Mouse (Mus musculus) C2C12 (cell line): ENCODE measurements around the gene Actg2. TPM values are rescaled to one million over a fixed set of nuclear protein-coding genes. Genes with fewer than 3 reads are reported as not detected.

ENCODE experiments used
- H3K27me3 ChIP-seq: one replicate; pipeline ENCODE4 v1.6.1; 2011; ENCODE audit not compliant: control insufficient read depth, insufficient read depth, insufficient read length
- H3K36me3 ChIP-seq: one replicate; pipeline ENCODE4 v1.6.1; 2011; ENCODE audit not compliant: control insufficient read depth, insufficient read depth
- H3K4me3 ChIP-seq: one replicate; pipeline ENCODE4 v1.5.1; 2011; ENCODE audit warnings: mild to moderate bottlenecking, control low read depth; ENCODE audit not compliant: poor library complexity, insufficient read depth, severe bottlenecking
- H3K79me2 ChIP-seq: one replicate; pipeline ENCODE4 v1.6.1; 2011; ENCODE audit not compliant: control insufficient read depth, insufficient read depth
- H3K79me3 ChIP-seq: one replicate; pipeline ENCODE4 v1.6.1; 2011; ENCODE audit warnings: low read depth, control low read depth
- H3ac ChIP-seq: one replicate; pipeline ENCODE3; 2011; ENCODE audit warnings: low read depth; ENCODE audit not compliant: control insufficient read depth, insufficient read length
- CEBPB ChIP-seq: IDR thresholded peaks from one replicate; pipeline ENCODE4 v1.6.1; 2011; ENCODE audit warnings: low read depth, mild to moderate bottlenecking, control low read depth, moderate library complexity
- CTCF ChIP-seq: IDR thresholded peaks from one replicate; pipeline ENCODE4 v1.5.1; 2011; ENCODE audit not compliant: control insufficient read depth, insufficient read depth, insufficient read length
- FOSL1 ChIP-seq: IDR thresholded peaks from one replicate; pipeline ENCODE4 v1.8.0; 2011; ENCODE audit warnings: mild to moderate bottlenecking, low read length; ENCODE audit not compliant: poor library complexity, insufficient read depth, severe bottlenecking
- MAX ChIP-seq: IDR thresholded peaks from one replicate; pipeline ENCODE4 v1.6.1; 2011; ENCODE audit warnings: mild to moderate bottlenecking, control low read depth
- MYOD1 ChIP-seq: IDR thresholded peaks from one replicate; pipeline ENCODE4 v1.6.1; 2011; ENCODE audit warnings: low read depth; ENCODE audit not compliant: control insufficient read depth, insufficient read length
- MYOG ChIP-seq: IDR thresholded peaks from one replicate; pipeline ENCODE4 v1.6.1; 2011; ENCODE audit not compliant: control insufficient read depth, insufficient read length; ENCODE audit errors: extremely low read depth
- USF1 ChIP-seq: IDR thresholded peaks from one replicate; pipeline ENCODE4 v1.6.1; 2011; ENCODE audit warnings: low read depth, mild to moderate bottlenecking, control low read depth, moderate library complexity
- polyA plus RNA-seq: library from polyadenylated mRNA; unstranded; fragments of >200 nt; fragmentation: generic; extraction: Trizol; gene quantifications from one replicate; pipeline ENCODE4 v1.2.1, GENCODE M21; 2012; ENCODE audit warnings: missing spikeins

Gene Actg2
- polyA plus RNA-seq, 1 experiment = 341 TPM

DNA sequence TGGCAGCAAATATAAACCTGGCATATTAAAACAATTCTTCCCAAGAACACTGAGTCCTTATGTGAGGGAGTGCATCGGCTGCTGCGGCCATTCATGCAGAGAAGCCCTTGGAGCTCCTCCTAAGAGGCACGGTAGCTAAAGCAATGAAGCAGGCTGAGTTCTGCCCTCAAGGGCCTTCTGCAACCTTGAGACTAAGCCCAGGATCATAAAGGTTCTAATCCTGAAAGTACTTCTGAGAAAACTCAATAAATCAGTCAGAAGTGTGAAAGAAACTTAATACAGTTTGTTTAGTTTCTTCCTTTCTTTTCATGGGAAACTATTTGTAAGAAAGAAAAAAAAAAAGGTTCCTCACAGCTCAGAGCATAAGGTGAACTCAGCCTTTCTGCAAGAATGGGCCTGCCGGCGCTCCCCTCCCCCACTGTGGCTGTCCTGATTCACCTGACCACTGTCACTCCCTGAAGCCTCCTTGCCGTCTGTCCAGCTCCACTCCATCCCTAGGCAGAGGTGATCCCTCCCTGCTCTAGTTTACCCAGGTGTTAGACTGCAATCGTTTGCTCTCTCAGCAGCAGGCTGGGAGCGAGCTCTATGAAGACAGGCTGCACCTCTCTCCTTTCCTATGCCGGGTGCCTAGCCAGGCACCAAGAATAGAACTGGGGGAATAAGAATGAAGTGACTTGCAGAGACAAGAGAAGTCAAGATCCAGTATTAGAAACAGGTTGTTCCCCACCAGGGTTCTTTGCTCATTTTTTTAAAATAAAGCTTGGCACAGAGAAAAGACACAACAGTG, 34.3 kb downstream of the Actg2 start:
- Histone ChIP-seq H3K79me2 (peaks cover 50% of the 10 kb centered on the region), H3K36me3 (peaks cover 3% of the 10 kb centered on the region), H3K27me3 (no peaks in the 10 kb centered on the region), H3K79me3 (peaks cover 6% of the 10 kb centered on the region), H3K4me3 (no peak overlapping the region), H3ac (no peak overlapping the region)
- no peak for TF ChIP-seq CEBPB
- TF ChIP-seq MAX = no peak
- TF ChIP-seq FOSL1 = no peak
- TF ChIP-seq MYOD1 = no peak
- no peak for TF ChIP-seq CTCF
- no peak for TF ChIP-seq MYOG
- TF ChIP-seq USF1 = no peak

GRCm38 (mm10) chr6:83500462-83500861, 35.6 kb downstream of the Actg2 start:
- peaks cover 6% of the 10 kb centered on the region for H3K79me3 ChIP-seq
- TF ChIP-seq MYOG (no peak), MYOD1 (no peak), CTCF (no peak), FOSL1 (no peak), USF1 (no peak), CEBPB (no peak), MAX (no peak)
- H3K27me3 ChIP-seq = no peaks in the 10 kb centered on the region
- H3ac ChIP-seq = no peak overlapping the region
- no peak overlapping the region for H3K4me3 ChIP-seq
- peaks cover 3% of the 10 kb centered on the region for H3K36me3 ChIP-seq
- peaks cover 41% of the 10 kb centered on the region for H3K79me2 ChIP-seq

- Histone ChIP-seq H3K4me3 (no peak overlapping the region), H3K79me3 (no peaks in the 10 kb centered on the region), H3K36me3 (peaks cover 3% of the 10 kb centered on the region), H3K79me2 (peaks cover 27% of the 10 kb centered on the region), H3ac (no peak overlapping the region), H3K27me3 (no peaks in the 10 kb centered on the region)
- no peak for TF ChIP-seq CEBPB
- TF ChIP-seq MYOD1 = no peak
- no peak for TF ChIP-seq CTCF
- TF ChIP-seq MYOG = no peak
- TF ChIP-seq FOSL1 = no peak
- TF ChIP-seq USF1 = no peak
- no peak for TF ChIP-seq MAX
These were observed 37.0 kb downstream of the Actg2 start for GRCm38 (mm10) chr6:83499078-83499477.

GRCm38 (mm10) chr6:83496753-83497710, 39.0 kb downstream of the Actg2 start:
- no peaks in the 10 kb centered on the region for H3K79me3 ChIP-seq
- no peaks in the 10 kb centered on the region for H3K27me3 ChIP-seq
- no peak overlapping the region for H3K4me3 ChIP-seq
- TF ChIP-seq MAX (no peak), MYOD1 (no peak), CTCF (no peak), FOSL1 (no peak), MYOG (no peak), CEBPB (no peak), USF1 (no peak)
- H3K36me3 ChIP-seq = peaks cover 6% of the 10 kb centered on the region
- H3K79me2 ChIP-seq = peaks cover 8% of the 10 kb centered on the region
- H3ac ChIP-seq = no peak overlapping the region

DNA sequence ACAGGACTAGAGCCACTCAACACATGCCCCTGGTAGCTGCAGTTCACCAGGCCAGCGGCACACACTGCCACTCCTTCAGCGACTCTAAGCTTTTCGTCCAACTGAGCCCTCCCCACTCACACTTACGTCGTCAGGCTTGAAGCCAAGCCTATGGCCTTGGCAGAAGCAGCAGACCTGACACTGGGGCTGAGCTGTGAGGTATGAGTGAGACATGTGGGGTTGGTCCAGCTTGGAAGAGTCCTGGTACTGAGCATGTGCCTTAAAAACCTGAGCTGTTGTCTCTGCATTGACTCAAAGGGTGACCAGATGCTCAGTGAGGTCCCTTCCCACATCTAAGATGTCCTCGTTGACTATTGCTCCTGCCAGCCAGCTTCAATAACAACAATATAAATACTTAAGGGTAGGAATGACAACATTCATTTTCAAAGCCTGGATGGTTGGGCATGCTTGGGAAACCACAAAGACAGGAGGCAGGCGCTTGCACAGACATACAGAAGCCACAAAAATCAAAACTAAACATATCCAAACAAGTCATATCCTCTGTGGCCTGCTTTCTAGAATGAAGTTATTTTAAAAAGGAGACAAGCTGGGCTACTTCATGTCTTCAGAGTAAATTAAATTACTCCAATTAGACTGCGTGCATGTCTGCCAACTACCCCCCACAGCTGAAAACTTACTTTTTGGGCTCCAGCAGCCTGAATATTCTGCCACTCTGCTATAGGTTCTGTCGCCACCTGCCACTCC, 39.9 kb downstream of the Actg2 start:
- no peaks in the 10 kb centered on the region for H3K27me3 ChIP-seq
- H3K79me2 ChIP-seq = no peaks in the 10 kb centered on the region
- TF ChIP-seq USF1 = no peak
- TF ChIP-seq MYOG = no peak
- no peak for TF ChIP-seq CTCF
- no peak for TF ChIP-seq FOSL1
- TF ChIP-seq CEBPB = no peak
- TF ChIP-seq MAX = no peak
- no peak for TF ChIP-seq MYOD1
- H3K4me3 ChIP-seq = no peak overlapping the region
- no peak overlapping the region for H3ac ChIP-seq
- H3K36me3 ChIP-seq = peaks cover 6% of the 10 kb centered on the region
- H3K79me3 ChIP-seq = no peaks in the 10 kb centered on the region
